Mouse (Mus musculus) testis, adult 2 months (tissue): ENCODE measurements around the gene Numbl.

Source experiments
- CTCF ChIP-seq: fragments of 200-500 bp; IDR thresholded peaks from 2 replicates; pipeline ENCODE4 v1.5.1; 2012; ENCODE audit warnings: low read depth, mild to moderate bottlenecking, inconsistent platforms, low read length, moderate library complexity; ENCODE audit not compliant: control insufficient read depth, insufficient read depth, insufficient replicate concordance
- POLR2A ChIP-seq: fragments of 200-500 bp; IDR thresholded peaks from 2 replicates; pipeline ENCODE4 v1.6.1; 2012; ENCODE audit warnings: low read depth, mild to moderate bottlenecking, inconsistent platforms, low read length, moderate library complexity; ENCODE audit not compliant: control insufficient read depth

DNA sequence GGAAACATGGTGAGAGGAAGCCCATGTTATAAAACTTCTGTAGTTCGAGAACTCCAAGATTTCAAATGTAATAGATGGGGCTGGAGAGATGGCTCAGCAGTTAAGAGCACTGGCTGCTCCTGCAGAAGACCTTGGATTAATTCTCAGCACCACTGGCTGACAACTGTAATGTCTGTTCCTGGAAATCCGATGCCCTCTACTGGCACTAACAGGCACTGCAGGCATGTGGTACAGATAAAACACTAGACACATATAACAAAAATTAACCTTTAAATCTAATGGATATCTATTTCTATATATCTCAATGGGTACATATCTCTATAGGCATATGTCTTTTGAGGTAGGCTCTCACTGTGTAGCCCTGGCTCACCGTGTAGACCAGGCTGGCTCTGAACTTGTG is 56.2 kb downstream of the Numbl start:
- TF ChIP-seq POLR2A (no peak), CTCF (peak; percentile 34; the same call in 1 of the 2 replicates)
